Mouse (Mus musculus): ENCODE results near the gene Cadm2.
A peak's percentile ranks its signal among the peaks of the same experiment; 100 is the strongest.

Cadm2 gene

DNA sequence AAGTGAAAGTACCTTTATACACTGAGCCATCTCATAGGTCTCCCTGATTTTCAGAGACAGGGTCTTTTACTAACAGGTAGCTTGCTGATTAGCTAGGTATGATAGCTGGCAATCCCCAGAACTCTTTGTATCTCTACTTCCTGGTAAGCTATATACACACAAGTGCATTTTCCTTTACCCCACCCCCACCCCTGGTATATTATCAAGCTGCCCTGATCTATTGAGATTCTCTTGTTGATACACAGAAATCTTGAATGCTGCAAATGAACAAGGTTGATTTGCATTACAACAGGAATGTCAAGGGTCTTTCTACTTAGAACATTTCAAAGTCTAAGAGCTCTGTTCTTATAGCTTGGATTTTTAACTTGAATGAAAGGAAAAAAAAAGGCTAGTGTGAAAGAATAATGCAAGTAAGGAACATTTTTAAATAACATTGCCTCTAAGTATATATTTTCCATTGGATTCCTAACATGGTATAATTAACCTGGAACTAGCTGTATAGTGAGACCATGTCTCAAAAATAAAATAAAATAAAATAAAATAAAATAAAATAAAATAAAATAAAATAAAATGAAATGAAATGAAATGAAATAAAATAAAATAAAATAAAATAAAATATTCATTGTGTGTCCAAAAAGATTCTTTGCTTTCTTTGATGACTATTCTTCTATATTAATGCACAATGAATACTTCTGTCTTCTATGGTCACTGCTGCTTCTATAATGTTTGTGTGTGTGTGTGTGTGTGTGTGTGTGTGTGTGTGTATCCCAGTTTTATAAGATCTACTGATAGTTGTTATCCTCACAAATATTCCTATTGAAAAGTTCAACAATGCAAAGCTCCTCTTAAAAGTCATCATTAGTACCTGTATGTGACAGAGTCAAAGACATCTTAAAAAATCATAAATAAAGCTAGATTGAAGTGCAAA is 858.9 kb downstream of the Cadm2 start:
- no peak for DNase-seq (ENCODE audit: low spot score in 2 of 2)

GRCm38 (mm10) chr16:66748533-66748932 is 872.2 kb downstream of the Cadm2 start:
- no peak for DNase-seq (ENCODE audit: low spot score in 2 of 2)

GRCm38 (mm10) chr16:66731212-66731611 is 889.5 kb downstream of the Cadm2 start:
- DNase-seq (ENCODE audit: low spot score in 2 of 2), result no peak

GRCm38 (mm10) chr16:66706476-66706875 is 914.2 kb downstream of the Cadm2 start:
- no peak for DNase-seq (ENCODE audit: low spot score in 2 of 2)

DNA sequence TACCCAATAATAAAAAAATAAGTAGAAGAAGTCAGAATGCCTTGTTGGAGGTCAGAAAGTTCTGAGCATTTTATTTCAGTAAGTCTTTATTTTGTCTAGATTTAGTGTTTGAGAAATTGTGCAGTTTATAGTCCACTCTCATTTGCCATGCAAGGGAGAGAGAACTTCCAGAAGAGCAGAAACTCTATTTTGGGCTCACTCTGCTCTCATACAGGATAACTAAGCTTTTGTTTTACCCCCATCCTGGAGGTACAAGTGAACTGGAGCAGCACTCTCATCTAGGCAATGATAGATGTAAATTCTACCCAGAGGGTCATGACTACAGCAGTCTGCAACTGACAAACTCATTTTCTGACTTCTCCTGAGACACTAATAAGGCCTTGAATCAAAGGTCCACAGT is 925.9 kb downstream of the Cadm2 start:
- DNase-seq (ENCODE audit: low spot score in 2 of 2), result no peak

- DNase-seq (ENCODE audit: low spot score in 2 of 2), result no peak
Measured at GRCm38 (mm10) chr16:66677241-66677640, 943.5 kb downstream of the Cadm2 start.

DNA sequence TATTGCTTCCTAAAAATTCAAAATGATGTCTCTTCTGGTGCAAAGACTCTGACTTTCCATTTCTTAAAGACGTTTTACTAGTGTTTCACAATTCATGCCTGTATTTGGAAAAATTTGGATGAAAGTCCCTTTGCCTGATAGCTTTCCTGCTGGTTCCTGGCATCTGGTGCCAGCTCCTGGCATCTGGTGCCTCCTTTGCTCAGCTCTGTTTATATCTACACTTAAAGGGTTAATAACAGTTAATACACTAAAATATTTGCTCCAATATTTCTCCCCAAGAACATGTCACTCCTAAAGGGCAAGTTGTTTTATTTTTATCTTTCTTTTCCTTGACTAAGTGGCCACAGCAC is 969.7 kb downstream of the Cadm2 start:
- DNase-seq (ENCODE audit: low spot score in 2 of 2), result peak in 1 of 2 experiments; percentile 38

- DNase-seq (ENCODE audit: low spot score in 2 of 2), result peak in 1 of 2 experiments; percentile 47
Measured at GRCm38 (mm10) chr16:66650348-66651012, 970.2 kb downstream of the Cadm2 start.

GRCm38 (mm10) chr16:66647798-66648197 is 972.9 kb downstream of the Cadm2 start:
- no peak for DNase-seq (ENCODE audit: low spot score in 2 of 2)

DNA sequence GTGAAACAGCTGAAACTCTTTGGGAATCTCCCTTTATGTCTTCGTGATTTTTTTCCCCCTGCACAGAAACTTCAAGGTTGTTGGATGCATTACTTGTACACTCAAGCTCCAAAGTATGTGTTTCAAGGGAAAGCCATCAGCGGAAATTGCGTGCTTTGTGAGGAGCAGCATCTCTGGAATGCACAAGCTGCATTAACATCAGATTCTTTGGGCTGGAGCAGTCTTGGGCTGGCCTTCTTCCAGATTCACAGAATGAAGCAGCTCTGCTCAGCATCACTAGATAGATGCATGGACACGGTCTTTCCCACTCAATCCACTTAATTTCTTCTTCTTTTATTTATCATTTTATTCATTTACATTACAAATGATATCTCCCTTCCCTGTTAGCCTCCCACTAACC is 977.1 kb downstream of the Cadm2 start:
- DNase-seq (ENCODE audit: low spot score in 2 of 2), result no peak

- DNase-seq (ENCODE audit: low spot score in 2 of 2), result no peak
Measured at GRCm38 (mm10) chr16:66627527-66627926, 993.2 kb downstream of the Cadm2 start.

- no peak for DNase-seq (ENCODE audit: low spot score in 2 of 2)
Measured at GRCm38 (mm10) chr16:66622423-66622822, 998.3 kb downstream of the Cadm2 start.

DNA sequence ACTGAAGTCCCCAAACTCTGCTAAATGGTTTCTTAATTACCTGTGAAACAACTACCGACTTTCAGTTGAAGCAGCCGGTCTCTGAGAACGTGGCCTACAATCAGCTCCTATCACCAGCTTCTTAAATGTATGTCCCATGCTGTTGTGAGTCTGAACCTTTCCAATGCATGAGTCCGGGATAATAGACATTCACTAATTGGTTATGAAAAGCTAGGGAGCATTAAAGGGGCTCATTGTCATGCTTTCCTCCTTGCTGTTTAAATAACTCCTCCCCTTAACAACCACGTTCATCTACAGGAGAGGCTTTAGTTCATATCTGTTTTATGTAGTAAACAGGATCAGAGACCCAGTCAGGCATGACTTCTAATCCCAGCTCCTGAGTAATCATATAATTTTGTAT is 1008.1 kb downstream of the Cadm2 start:
- DNase-seq (ENCODE audit: low spot score in 2 of 2), result no peak

Measured in cerebellum, postnatal 4 days (tissue).